9 mouse cellular contexts compared by ENCODE assay signal in genomic region chr12:72843555-72843954, GRCm38 (mm10).
DNase-seq lines count a peak whose midpoint lies in the region; ATAC-seq and TF ChIP-seq lines count a peak whose summit lies in the region.
"Had no signal": no experiment of that assay in that cellular context is flagged by ENCODE, and none has a peak within 500 bp of the region (broad histone marks: within the 10 kb centered on the region; RNA-seq: fewer than 3 reads in every experiment).

No protein-coding gene starts in this region.

- intact Hi-C loops in heart, postnatal 14 days (cut with DNase I), result loop anchor here (10.0 kb wide), 3 partner anchors 309 to 711 kb away; partner anchors contain the start of gene Pcnx4

- H3K27ac ChIP-seq in heart, embryonic 10.5 days, result peak overlapping the region; percentile 85
- peak overlapping the region; percentile 79 for H3K27ac ChIP-seq in spleen, adult 2 months (ENCODE audit: insufficient read depth, low read length)
- H3K27ac ChIP-seq in limb, embryonic 13.5 days, result no peak overlapping the region
- H3K27ac ChIP-seq in stomach, embryonic 15.5 days, result 0 out of 2 replicates have a peak overlapping the region, but pooled peaks have one; percentile 31
- H3K27ac ChIP-seq: left cerebral cortex, adult 2 months had no signal

- TF ChIP-seq CTCF in spleen, adult 2 months (IDR thresholded peaks at IDR 0.05; ENCODE audit: extremely low read depth, insufficient read depth, insufficient read length, insufficient replicate concordance), result no peak

- no peak for TF ChIP-seq POLR2A in spleen, adult 2 months (IDR thresholded peaks at IDR 0.05; ENCODE audit: low read depth, low read length)

- no peaks in the 10 kb centered on the region for H3K36me3 ChIP-seq in heart, embryonic 10.5 days
- no peaks in the 10 kb centered on the region for H3K36me3 ChIP-seq in spleen, adult 2 months (ENCODE audit: control insufficient read depth, insufficient read depth, low read length)
- H3K36me3 ChIP-seq in limb, embryonic 13.5 days, result no peaks in the 10 kb centered on the region
- H3K36me3 ChIP-seq in stomach, embryonic 15.5 days, result no peaks in the 10 kb centered on the region

- H3K9ac ChIP-seq in limb, embryonic 13.5 days, result no peak overlapping the region
- no peak overlapping the region for H3K9ac ChIP-seq in stomach, embryonic 15.5 days

- peak overlapping the region; percentile 58 for H3K4me2 ChIP-seq in limb, embryonic 13.5 days (replicated peaks)
- H3K4me2 ChIP-seq in stomach, embryonic 15.5 days, result no peak overlapping the region

- H3K9me3 ChIP-seq in heart, embryonic 10.5 days, result no peaks in the 10 kb centered on the region
- no peaks in the 10 kb centered on the region; the same call in none of the 2 replicates for H3K9me3 ChIP-seq in limb, embryonic 13.5 days
- H3K9me3 ChIP-seq in stomach, embryonic 15.5 days, result no peaks in the 10 kb centered on the region

- H3K27me3 ChIP-seq in heart, embryonic 10.5 days (ENCODE audit: insufficient read depth, poor library complexity, severe bottlenecking), result peaks cover 35% of the 10 kb centered on the region
- no peaks in the 10 kb centered on the region for H3K27me3 ChIP-seq in spleen, adult 2 months (ENCODE audit: control insufficient read depth, insufficient read depth, low read length)
- peaks cover 25% of the 10 kb centered on the region for H3K27me3 ChIP-seq in limb, embryonic 13.5 days
- 0 out of 2 replicates have a peak, but pooled peaks cover 4% of the 10 kb centered on the region for H3K27me3 ChIP-seq in stomach, embryonic 15.5 days (replicated peaks)

- no peak for ATAC-seq in limb, embryonic 13.5 days (ENCODE audit: low FRiP score, low read depth)
- no peak for ATAC-seq in stomach, embryonic 15.5 days (ENCODE audit: insufficient read depth, low FRiP score, low read depth)

- peaks cover 7% of the 10 kb centered on the region; the same call in 1 of the 2 replicates for H3K4me1 ChIP-seq in heart, embryonic 10.5 days
- H3K4me1 ChIP-seq in spleen, adult 2 months (ENCODE audit: control insufficient read depth, insufficient read depth, insufficient read length), result no peaks in the 10 kb centered on the region; the same call in 1 of the 2 replicates
- H3K4me1 ChIP-seq in limb, embryonic 13.5 days, result peaks cover 15% of the 10 kb centered on the region
- H3K4me1 ChIP-seq in stomach, embryonic 15.5 days, result no peaks in the 10 kb centered on the region

- H3K4me3 ChIP-seq in heart, embryonic 10.5 days, result peak overlapping the region; percentile 41; the same call in 1 of the 2 replicates
- no peak overlapping the region for H3K4me3 ChIP-seq in spleen, adult 2 months (ENCODE audit: extremely low read depth, insufficient read depth, insufficient read length)
- H3K4me3 ChIP-seq in limb, embryonic 13.5 days, result no peak overlapping the region
- no peak overlapping the region for H3K4me3 ChIP-seq in stomach, embryonic 15.5 days (replicated peaks)
- H3K4me3 ChIP-seq: left cerebral cortex, adult 2 months had no signal

- 83% methylated on average over 4 of the region's 4 CpGs for WGBS in heart, embryonic 10.5 days
- WGBS in spleen, adult 2 months, result 81% methylated on average over 4 of the region's 4 CpGs
- 72% methylated on average over 4 of the region's 4 CpGs for WGBS in limb, embryonic 13.5 days
- 77% methylated on average over 4 of the region's 4 CpGs for WGBS in stomach, embryonic 15.5 days

- DNase-seq in heart, embryonic 10.5 days (ENCODE audit: low spot score), result no peak
- DNase-seq in heart, postnatal 14 days, result no peak
- no peak for DNase-seq in spleen, adult 2 months (ENCODE audit: low read depth in 1 of 2, low spot score in 2 of 2)
- DNase-seq in spleen, adult 12 weeks (ENCODE audit: low spot score), result no peak
- DNase-seq in right cerebral cortex, adult 2 months (ENCODE audit: low spot score in 2 of 2), result no peak
- DNase-seq in frontal cortex, postnatal 36 days (ENCODE audit: low spot score in 2 of 2), result no peak
